Mouse (Mus musculus): ENCODE measurements around the gene Hmg20b. TPM values are rescaled to one million over a fixed set of nuclear protein-coding genes. Genes with fewer than 3 reads are reported as not detected.

Gene Hmg20b
- total and polyA plus RNA-seq, 3 experiments = 7.9 to 39.6 (median 18.7) TPM

DNA sequence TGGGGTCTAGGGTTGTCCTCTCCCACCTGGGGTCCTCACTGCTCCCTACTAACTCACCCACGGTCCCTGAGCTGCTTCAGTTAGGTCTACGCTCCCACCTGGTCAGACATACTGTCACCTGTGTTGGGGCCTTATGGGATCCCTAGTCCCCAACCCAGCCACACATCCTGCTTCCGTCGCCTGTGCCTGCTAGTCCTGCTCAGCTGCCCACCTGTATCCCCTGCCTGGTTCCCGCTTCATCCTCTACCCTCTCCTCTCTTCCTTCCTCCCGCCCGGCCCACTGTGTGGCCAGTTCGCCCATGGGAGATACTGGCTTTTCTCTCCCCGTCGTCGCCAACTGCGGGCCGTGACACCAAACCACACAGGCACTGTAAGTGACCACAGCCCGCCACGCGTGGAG is 34.7 kb downstream of the Hmg20b start:
- no peak for DNase-seq (ENCODE audit: extremely low read depth)
- H3K9ac ChIP-seq (ENCODE audit: insufficient read depth, low read depth) = no peak overlapping the region
- TF ChIP-seq SIN3A (IDR thresholded peaks at IDR 0.05; ENCODE audit: low read length) (no peak), POLR2A (IDR thresholded peaks at IDR 0.05; ENCODE audit: low read depth, low read length) (no peak), JUN (IDR thresholded peaks at IDR 0.05; ENCODE audit: insufficient read depth, low read depth, low read length) (no peak), USF2 (conservative IDR thresholded peaks at IDR 0.05; ENCODE audit: low read depth, low read length) (no peak), ZMIZ1 (IDR thresholded peaks at IDR 0.05; ENCODE audit: low read depth, low read length) (no peak), MAZ (IDR thresholded peaks at IDR 0.05; ENCODE audit: low read depth, low read length) (no peak), TCF12 (IDR thresholded peaks at IDR 0.05; ENCODE audit: low read depth, low read length) (no peak), ZKSCAN1 (IDR thresholded peaks at IDR 0.05; ENCODE audit: borderline replicate concordance, low read depth, low read length) (no peak), USF1 (IDR thresholded peaks at IDR 0.05; ENCODE audit: low read depth, low read length) (no peak), ZNF384 (IDR thresholded peaks at IDR 0.05; ENCODE audit: low read depth, low read length) (no peak), MAFK (IDR thresholded peaks at IDR 0.05; ENCODE audit: insufficient replicate concordance, low read length) (no peak), BHLHE40 (IDR thresholded peaks at IDR 0.05; ENCODE audit: low read depth, low read length) (no peak), CHD2 (IDR thresholded peaks at IDR 0.05; ENCODE audit: low read length) (no peak), POLR2AphosphoS2 (IDR thresholded peaks at IDR 0.05; ENCODE audit: low read depth, low read length) (no peak), ELF1 (IDR thresholded peaks at IDR 0.05; ENCODE audit: low read depth, low read length) (no peak), SMC3 (IDR thresholded peaks at IDR 0.05; ENCODE audit: low read depth, low read length) (no peak), HCFC1 (IDR thresholded peaks at IDR 0.05; ENCODE audit: low read depth, low read length) (no peak)
- no peak overlapping the region for H3K27ac ChIP-seq (ENCODE audit: insufficient read depth, low read depth)
- H3K4me3 ChIP-seq (replicated peaks in 1 of 3; ENCODE audit: low read depth in 2 of 3, low read length in 2 of 3, poor library complexity in 1 of 3) = no peak overlapping the region
- in situ Hi-C loops (cut with MboI; ENCODE audit: low pct_ligation_motif_present, low pct_unique_long_range_greater_than_20kb, low sequenced_read_pairs) = no loop called here
- peaks cover 10 to 23% of the 10 kb centered on the region in 2 experiments; a peak in 3 of 4 replicates for H3K4me1 ChIP-seq (ENCODE audit: control insufficient read depth in 1 of 2, insufficient read depth in 2 of 2)
- H3K9me3 ChIP-seq (replicated peaks; ENCODE audit: low read length) = no peaks in the 10 kb centered on the region
- dilution Hi-C loops (cut with MboI; ENCODE audit: extremely low pct_ligation_motif_present, extremely low pct_unique_long_range_greater_than_20kb, low sequenced_read_pairs) = no loop called here
- no peaks in the 10 kb centered on the region for H3K79me2 ChIP-seq (replicated peaks; ENCODE audit: control insufficient read depth, extremely low read depth, insufficient read depth, poor library complexity, severe bottlenecking)
- H3K27me3 ChIP-seq (replicated peaks) = no peaks in the 10 kb centered on the region
- H3K4me2 ChIP-seq (ENCODE audit: insufficient read depth, low read depth, poor library complexity, severe bottlenecking) = no peak overlapping the region
- peaks cover 75 to 89% of the 10 kb centered on the region in 2 experiments for H3K36me3 ChIP-seq (replicated peaks in 1 of 2; ENCODE audit: control insufficient read depth in 1 of 2, insufficient read depth in 1 of 2, low read length in 1 of 2)

DNA sequence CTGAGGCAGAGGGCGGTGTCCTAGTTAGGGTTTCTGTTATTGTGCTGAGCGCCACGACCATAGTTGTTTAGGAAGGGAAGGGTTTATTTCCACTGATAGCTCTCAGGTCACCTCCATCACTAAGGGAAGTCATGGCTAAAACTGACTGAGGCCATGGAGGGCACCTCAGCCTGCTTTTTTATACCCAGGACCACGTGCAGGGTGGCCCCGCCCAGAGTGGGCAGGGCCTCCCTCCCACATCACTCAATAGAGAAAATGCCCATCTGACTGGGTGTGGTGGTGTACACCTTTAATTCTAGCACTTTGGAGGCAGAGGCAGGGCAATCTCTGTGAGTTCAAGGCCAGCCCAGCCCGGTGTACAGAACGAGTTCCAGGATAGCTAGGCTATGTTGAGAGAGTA is 36.1 kb downstream of the Hmg20b start:
- no peak for TF ChIP-seq MAFK (IDR thresholded peaks at IDR 0.05; ENCODE audit: insufficient replicate concordance, low read length)
- no peak for TF ChIP-seq KAT2A (IDR thresholded peaks at IDR 0.05; ENCODE audit: insufficient replicate concordance, low read length)
- TF ChIP-seq ZMIZ1 (IDR thresholded peaks at IDR 0.05; ENCODE audit: low read depth, low read length) = no peak
- TF ChIP-seq SMC3 (IDR thresholded peaks at IDR 0.05; ENCODE audit: low read depth, low read length) = no peak
- TF ChIP-seq CHD1 (IDR thresholded peaks at IDR 0.05; ENCODE audit: low read depth, low read length) = no peak
- no peak for TF ChIP-seq GABPA (IDR thresholded peaks at IDR 0.05; ENCODE audit: insufficient replicate concordance, low read depth, low read length)
- no peak for TF ChIP-seq HCFC1 (IDR thresholded peaks at IDR 0.05; ENCODE audit: low read depth, low read length)
- TF ChIP-seq POLR2A (IDR thresholded peaks at IDR 0.05; ENCODE audit: low read depth, low read length) = no peak
- no peak for TF ChIP-seq MYC (IDR thresholded peaks at IDR 0.05; ENCODE audit: low read depth, low read length)
- no peak for TF ChIP-seq RAD21 (IDR thresholded peaks at IDR 0.05; ENCODE audit: low read depth, low read length)
- TF ChIP-seq PAX5 (IDR thresholded peaks at IDR 0.05; ENCODE audit: low read length) = no peak
- no peak for TF ChIP-seq MAZ (IDR thresholded peaks at IDR 0.05; ENCODE audit: low read depth, low read length)
- no peak for TF ChIP-seq RCOR1 (conservative IDR thresholded peaks at IDR 0.05; ENCODE audit: low read depth, low read length)
- TF ChIP-seq NRF1 (IDR thresholded peaks at IDR 0.05; ENCODE audit: low read depth, low read length) = no peak
- Histone ChIP-seq H3K27me3 (replicated peaks) (no peaks in the 10 kb centered on the region), H3K4me3 (replicated peaks in 1 of 3; ENCODE audit: low read depth in 2 of 3, low read length in 2 of 3, poor library complexity in 1 of 3) (no peak overlapping the region), H3K9me3 (replicated peaks; ENCODE audit: low read length) (no peaks in the 10 kb centered on the region), H3K4me1 (ENCODE audit: control insufficient read depth in 1 of 2, insufficient read depth in 2 of 2) (peaks cover 6 to 25% of the 10 kb centered on the region in 2 experiments; a peak in 3 of 4 replicates), H3K4me2 (ENCODE audit: insufficient read depth, low read depth, poor library complexity, severe bottlenecking) (no peak overlapping the region), H3K27ac (ENCODE audit: insufficient read depth, low read depth) (no peak overlapping the region), H3K9ac (ENCODE audit: insufficient read depth, low read depth) (no peak overlapping the region), H3K79me2 (replicated peaks; ENCODE audit: control insufficient read depth, extremely low read depth, insufficient read depth, poor library complexity, severe bottlenecking) (no peaks in the 10 kb centered on the region), H3K36me3 (replicated peaks in 1 of 2; ENCODE audit: control insufficient read depth in 1 of 2, insufficient read depth in 1 of 2, low read length in 1 of 2) (peaks cover 84 to 100% of the 10 kb centered on the region in 2 experiments)
- in situ Hi-C loops (cut with MboI; ENCODE audit: low pct_ligation_motif_present, low pct_unique_long_range_greater_than_20kb, low sequenced_read_pairs) = no loop called here
- dilution Hi-C loops (cut with MboI; ENCODE audit: extremely low pct_ligation_motif_present, extremely low pct_unique_long_range_greater_than_20kb, low sequenced_read_pairs) = no loop called here
- DNase-seq (ENCODE audit: extremely low read depth) = no peak
